Mouse (Mus musculus) spleen, postnatal 14 days (tissue): ENCODE measurements around the gene Csrnp2.

ENCODE experiments used
- DNase-seq, 2 experiments: peaks; one replicate each; pipeline ENCODE4 v3.0.0; 2021 to 2022; ENCODE audit warnings: low spot score in 2 of 2

The Csrnp2 gene

DNA sequence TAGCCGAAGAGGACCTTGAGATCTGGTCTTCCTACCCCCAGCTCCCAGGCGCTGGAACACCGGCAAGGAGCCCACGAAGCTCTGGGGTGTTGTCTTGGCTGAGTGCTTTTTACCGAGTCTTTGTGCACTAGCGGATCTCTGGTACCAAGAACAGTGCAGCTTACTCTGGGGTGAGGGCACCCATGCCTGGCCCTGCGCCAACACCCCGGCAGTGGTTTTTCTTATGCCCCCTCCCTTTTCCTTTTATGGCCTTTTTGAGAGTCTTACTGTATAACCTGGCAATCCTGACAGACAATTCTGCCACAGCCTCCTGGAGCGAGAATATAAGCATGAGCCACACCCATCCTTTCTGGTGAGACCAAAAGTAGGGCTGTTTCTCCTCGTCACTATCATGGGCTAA, 16.9 kb downstream of the Csrnp2 start:
- no peak for DNase-seq

DNA sequence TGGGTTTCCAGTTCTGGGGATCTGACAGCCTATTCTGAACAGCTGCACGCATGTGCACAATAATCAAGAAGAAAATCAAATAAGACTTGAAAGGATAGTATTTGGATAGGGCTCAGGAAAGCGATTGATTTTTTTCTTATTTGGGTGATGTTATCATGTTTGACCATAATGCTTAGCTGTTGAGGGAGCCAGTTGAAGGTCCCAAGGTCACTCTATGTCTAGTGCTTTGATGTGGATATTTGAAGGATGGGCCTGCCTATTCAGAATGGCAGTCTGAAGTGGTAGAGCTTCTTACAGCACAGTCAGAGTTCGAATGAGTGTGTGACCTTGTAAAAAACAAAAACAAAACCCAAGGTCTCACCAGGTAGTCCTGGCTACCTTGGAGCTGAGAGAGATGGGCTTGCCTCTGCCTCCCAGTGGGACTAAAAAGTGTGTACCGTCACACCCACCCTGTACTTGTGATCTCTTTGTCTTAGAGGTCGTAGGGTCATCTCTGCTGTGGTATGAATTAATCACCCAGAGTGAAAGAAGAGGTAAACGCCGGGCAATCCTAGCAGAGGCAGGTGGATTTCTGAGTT, 21.3 kb downstream of the Csrnp2 start:
- DNase-seq, result no peak

DNA sequence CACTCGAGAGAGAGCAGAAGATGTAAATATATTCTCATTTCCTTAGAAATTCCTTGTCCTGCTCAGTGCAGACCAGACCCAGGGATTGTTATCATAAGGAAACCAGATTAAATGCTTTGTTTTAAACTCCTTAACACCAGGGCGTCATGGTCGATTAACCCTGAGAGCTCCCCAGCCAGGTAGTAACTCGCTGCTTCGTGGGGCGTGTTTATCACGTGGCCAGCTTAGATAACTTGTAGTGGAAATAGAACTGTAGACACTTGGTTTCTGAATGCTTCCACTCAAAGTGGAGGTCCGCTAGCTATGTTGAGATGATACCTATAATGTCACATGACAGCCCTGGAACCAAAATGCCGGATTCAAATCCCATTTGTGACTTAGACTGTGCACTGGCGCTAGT, 25.3 kb downstream of the Csrnp2 start:
- no peak for DNase-seq

DNA sequence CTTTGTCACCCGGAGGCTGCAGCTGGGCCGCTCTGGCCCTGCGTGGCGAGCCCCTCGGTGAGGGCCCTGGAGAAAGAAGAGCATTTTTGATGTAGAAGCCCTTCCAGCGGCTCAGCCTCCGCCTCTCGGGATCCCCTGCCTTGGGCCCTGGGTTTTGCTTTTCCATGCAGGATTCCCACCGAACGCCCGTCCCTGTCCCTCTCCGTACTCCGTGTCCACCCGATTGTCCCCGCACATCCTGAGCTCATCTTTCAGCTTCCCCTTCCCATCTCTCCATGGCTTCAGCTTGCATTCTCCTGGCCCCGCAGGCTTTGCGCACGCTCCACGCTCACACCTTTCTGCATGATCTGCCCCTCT, 26.1 kb downstream of the Csrnp2 start:
- DNase-seq, result no peak

DNA sequence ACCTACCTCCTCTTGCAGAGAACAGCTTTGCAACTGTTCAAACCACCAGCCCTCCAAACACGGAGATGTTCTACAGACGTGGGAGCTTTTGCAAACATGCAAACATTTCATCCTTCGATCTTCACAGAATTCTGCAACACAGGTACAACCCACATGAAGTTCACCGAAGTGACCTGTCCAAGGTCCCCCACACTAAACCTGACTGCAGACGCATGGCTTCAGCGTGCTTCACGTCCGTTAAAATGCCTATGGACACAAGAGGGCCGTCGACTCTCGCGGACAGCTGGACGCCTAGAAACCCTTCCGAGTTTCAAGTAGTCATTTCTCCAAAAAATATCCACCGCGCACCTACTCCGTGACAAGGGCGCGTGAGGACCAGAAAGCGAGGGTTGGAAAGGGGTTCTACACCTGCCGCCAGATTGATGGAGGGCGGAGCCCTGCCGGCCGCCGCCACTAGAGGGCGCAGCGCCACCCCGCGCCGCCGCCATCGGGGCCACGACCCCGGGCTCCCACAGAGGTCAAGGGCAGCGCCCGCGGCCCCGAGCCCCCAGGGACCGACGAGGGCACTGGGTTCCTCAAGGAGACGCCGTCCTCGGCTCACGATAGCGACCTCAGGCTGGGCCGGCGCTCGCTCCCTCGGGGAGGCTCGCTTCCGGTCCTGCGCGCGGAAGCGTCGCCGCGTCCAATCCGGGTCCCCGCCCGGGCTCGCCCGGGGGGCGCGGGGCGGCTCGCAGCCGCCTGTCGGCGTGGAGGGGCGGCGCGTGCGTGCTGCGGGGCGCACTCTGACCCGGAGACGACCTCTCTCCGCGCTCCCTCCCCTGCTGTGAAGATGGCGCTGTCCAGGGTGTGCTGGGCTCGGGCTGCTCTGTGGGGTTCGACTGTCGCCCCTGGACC, 26.7 kb downstream of the Csrnp2 start, which contains the start of gene Letmd1:
TSS of gene Letmd1 (plus strand) at position 729 of the 894 bp plus-strand sequence.
- peak; percentile 65 to 76 for DNase-seq

DNA sequence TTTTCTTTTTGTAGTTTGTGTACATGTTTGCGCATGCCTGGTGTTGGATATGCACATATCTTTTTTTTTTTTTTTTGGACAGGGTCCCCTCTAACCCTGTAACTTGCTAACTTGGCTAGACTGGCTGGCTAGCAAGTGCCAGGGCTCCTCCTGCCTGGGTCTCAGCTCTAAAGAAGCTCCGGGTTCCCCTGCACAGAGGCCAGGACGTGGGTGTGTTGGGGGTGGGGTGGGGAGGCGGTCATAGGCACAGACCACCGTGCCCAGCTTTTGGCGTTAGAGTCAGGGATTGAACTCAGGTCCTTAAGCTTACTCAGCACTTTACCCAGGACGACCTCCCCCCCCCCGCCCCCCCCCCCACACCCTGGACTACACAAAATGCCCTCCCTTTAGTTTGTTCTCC, 27.6 kb downstream of the Csrnp2 start:
- no peak for DNase-seq

DNA sequence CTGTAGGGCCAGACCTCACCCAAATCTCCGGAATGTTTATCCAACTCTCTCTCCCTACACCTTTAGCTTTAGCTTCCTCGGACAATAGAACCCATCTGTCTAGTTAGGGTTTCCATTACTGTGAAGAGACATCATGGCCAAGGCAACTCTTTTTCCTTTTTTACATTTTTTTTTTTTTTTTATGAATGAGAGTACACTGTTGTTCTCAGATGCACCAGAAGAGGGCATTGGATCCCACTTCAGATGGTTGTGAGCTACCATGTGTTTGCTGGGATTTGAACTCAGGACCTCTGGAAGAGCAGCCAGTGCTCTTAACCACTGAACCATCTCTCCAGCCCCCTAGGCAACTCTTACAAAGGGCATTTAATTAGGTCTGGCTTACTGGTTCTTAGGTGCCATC, 29.9 kb downstream of the Csrnp2 start:
- no peak for DNase-seq

DNA sequence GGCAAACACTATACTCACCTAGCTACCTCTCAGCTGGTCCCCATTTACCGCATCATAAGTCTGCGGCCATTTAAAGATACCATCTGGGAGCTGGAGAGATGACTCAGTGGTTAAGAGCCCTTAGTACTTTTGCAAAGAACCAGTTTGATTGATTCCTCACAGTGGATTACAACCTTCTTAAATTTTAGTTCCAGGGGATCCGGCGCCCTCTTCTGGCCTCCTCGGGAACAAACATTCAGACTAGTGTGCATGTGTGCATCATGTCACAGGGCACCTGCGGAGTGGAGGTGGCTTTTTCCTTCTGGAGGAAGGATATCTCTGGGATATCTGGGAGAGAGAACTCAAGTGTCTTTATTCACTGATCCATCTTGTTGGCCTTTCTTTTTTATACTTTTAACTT, 31.6 kb downstream of the Csrnp2 start:
- peak; percentile 34 to 62 for DNase-seq

DNA sequence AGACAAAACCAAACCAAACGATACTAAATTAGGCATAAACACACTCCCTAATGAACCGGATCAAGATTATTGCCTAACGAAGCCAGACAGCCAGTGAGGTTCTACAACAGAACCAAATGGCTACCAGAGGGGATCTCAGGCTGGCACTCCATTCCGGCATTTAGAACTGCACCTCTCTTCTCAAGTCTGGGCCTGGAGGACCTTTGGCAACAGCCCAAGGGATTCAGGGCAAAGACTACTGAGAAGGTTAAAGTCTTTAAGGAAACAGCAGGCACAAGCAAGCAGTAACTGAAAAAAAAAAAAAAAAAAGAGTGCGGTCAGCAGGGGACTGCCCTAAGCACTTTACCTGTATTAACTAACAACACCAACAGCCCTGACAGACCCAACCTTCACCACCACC, 33.2 kb downstream of the Csrnp2 start:
- no peak for DNase-seq

DNA sequence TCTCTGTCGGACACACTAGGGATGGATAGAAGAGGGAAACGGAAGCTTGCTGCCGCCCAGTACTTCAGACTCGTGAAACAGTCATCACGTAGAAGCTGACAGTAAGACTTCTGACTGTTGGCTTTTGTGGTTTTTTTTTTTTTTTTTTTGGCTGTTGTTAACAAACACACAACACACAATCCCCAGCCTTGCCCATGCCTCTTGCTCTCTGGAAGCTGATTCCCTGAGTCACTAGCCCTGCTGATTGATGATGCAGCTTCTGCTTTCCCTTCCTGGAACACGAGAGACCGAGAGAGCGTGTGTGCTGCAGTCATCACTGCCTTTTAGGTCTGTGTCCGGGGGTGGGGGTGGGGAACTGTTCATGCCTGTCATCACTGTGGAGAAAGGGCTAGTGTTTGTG, 33.6 kb downstream of the Csrnp2 start:
- DNase-seq, result no peak

DNA sequence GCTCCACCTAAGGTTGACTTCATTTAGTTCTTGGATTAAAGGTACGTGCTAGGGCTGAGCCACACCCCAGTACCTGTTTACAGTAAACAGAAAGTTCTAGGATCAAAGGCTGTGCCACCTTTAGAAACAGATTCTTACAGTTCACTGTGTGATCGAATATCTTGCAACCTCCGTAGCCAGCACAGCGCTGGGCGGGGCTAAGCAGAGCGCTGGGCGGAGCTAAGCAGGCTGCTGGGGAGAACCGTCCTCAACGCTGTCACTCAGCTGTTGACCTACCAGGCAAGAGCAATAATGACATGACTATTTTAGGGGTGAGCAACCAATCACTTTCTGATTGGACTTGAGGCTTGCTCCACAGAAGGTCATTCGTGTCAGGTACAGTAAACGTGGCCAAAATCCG, 34.3 kb downstream of the Csrnp2 start:
- DNase-seq, result peak in 1 of 2 experiments; percentile 33

DNA sequence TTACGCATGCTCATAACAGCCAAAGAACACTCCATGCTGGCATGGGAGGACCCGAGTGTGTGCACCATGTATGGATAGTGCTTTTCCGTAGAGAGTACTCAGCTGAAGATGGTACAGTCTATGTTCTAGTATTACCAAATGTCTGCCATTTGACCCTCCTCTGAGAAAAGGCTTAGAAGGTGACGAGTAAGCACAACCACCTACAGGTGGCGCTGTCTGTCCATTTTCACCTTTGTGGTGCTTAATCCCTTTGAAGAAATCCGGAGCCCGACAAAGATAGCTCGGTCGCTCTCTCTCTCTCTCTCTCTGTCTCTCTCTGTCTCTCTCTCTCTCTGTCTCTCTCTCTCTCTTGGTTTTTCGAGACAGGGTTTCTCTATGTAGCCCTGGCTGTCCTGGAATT, 37.2 kb downstream of the Csrnp2 start:
- DNase-seq, result peak in 1 of 2 experiments; percentile 57

DNA sequence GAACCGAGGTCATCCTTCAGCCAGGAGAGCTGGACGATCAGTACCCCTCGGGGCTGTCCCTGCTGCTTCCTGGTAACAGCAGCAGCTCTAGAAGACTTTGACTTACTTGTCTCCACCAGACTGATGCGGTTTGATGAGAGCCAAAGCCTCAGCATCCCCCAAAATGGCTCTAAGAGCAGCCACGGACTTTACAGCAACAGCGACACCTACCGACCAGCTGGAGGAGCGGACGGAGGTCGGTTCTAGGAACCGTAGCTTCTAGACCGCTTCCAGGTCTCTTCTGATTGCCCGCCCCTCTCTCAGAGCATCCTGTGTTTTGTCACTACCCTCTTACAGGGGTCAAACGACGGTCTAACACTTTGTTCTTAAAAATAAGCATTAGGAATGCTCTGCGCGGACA, 37.9 kb downstream of the Csrnp2 start:
- DNase-seq, result peak; percentile 42 to 69

DNA sequence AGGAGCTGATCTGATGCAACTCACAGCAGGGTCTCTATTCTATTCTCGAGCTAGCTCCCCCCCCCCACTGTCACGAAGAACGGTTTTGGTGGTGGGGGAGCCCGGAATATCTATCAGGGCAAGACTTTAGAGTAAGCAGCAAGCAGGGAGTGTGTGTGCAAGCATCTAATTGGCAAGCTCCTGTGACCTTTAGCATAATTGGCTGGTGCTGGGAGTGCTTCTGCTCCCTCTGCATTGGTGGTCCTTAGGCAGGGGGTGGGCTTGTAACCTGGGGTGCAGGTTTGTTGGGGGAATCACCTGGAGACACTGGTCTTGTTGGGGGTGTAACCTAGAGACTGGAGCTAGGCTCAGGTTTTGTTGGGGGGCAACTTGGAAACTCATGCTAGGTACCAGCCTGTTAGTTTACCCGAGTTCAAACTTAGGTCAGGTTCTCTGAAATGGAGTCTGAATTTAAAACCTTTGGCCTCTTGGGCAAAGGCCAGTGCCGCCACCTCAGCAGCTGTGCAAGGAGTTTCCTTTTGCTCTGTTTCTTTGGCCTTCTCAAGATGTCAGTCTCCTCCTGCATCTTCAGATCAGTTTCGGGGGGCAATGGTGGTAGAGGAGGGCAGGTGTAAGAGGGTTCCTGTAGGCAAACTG, 38.8 kb downstream of the Csrnp2 start:
- DNase-seq, result no peak

DNA sequence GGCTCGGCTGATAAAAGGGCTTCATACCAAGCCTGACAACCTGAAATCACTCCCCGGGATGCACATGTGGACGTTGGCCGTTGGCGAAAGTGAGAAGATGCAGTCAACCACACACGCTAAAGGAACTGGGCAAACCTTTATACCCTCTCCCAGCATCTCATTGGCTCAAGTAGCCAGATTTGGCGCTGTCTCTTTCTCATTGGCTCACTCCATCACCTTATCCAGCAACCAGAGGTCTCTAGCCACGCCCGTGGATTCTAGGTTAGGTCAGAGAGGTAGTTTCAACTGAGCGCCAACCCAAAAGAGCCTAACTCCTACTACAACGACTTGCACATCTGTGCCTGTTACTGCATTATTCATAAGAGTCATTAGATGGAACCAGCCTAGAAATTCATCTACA, 42.8 kb downstream of the Csrnp2 start:
- DNase-seq, result no peak

DNA sequence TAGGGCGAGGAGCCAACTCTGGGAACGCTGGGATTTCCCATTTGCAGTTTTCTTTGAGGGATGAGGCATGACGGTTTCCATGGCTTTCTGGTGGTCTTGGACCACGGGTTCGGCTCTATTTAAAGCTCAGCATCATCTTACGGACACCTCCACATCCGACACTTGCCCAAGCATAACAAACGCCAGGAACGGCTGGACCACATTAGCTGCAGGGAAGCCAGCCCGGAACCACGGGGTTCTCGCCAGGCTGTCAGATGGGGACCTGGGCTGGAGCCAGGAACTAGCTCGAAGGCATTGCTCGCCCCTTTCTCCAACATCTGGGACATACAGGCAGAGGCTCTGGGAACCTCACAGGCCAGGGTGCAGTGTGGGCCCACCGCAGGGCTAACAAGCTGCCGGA, 44.0 kb downstream of the Csrnp2 start:
- no peak for DNase-seq

DNA sequence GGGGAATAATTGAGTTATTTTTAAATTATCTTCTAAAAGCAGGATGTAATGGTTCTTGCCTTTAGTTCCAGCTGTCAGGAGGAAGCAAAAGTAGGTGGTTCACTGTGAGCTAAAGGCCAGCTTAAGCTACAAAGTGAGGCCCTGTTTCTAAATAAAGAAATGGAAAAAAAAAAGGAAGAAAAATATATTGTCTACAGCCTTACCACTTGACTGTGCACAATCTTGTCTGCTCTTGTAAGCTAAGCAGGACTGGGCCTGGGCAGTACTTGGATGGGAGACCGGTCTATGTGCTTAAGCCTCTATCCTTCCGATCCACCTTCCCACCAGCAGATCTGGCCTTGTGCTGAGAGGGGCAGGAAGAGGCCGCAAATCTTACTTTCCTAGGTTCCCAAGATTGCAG, 45.8 kb downstream of the Csrnp2 start:
- DNase-seq, result no peak

DNA sequence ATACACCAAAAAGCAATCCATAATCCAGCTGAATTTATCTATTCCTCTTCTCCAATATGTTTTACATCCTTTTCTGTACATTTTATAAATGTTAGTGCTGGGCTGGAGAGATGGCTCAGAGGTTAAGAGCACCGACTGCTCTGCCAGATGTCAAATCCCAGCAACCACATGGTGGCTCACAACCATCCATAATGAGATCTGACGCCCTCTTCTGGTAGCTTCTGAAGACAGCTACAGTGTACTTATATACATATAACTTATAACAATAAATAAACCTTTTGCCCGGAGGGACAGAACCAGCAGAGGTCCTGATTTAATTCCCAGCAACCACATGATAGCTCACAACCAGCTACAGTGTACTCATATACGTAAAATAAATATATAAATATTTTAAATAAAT, 46.7 kb downstream of the Csrnp2 start:
- DNase-seq, result no peak

DNA sequence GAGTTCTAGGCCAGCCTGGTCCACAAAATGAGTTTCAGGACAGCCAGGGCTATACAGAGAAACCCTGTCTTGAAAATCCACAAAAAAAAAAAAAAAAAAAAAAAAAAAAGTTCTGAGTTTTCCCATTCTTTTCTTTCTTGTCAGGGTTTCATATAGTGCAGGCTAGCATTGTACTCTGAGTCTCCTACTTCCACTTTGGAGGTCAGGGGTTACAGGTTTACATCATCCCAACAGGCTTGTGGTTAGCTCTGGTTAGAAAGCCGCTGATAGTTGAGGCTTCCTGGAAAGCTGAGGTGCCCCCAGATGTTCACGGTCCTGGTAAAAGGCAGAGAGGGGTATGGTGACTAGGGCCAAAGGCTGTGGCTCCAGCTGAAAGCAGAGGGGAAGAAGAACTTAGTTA, 48.4 kb downstream of the Csrnp2 start:
- no peak for DNase-seq

DNA sequence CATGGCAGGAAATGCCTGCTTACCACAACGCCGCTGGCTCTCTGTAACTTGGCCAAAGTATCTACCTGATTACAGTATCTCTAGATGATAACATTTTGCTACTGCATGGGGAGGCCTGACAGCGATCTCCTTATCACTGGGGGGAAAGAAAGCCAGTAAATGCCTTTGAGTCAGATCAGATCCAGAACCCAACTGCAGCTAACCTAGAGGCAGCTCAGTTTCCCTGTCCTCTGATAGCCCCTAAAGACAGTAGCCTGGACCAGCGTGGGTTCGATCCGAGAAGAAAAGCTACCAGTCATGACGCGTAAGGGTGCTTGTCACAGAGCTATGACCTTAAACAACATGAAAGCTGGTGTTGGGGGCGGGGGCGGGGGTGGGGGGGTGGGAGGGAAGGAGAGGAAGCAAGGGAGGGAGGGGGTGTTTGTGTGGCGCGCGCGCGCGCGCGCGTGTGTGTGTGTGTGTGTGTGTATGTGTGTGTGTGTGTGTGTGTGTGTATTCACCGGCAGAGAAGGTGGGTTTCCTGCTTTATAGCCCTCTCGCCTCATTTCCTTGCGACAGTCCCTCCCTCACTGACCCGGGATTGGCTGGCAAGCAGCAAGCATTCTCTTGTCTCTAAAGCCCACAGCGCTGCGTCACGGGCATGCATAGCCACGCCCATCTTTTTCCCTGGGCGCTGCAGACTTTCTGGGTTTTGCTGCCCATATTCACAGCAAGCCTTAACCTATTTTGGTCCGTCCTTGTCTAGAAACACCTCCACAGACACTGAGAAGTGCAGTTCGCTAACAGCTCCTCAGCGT, 52.0 kb downstream of the Csrnp2 start:
- DNase-seq, result peak; percentile 57 to 72

DNA sequence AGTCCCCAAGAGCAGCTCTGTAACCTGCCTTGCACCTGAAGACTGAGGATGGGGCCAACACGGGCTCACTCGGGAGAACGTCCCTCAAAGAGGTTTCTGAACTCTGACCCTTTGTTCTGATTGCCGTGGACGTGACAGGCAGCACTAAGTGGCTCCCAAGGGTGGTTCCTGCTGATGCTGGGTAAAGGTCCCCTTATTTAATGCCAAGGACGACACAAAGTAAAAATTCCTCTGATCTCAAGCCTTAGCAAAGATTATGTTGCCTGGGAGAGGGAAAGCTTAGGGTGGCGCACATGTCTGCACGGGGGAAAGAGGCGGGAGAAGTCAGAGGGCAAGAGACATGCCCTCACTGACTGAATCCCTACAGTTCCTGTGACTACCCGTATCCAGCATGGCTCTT, 58.8 kb downstream of the Csrnp2 start:
- DNase-seq, result no peak

DNA sequence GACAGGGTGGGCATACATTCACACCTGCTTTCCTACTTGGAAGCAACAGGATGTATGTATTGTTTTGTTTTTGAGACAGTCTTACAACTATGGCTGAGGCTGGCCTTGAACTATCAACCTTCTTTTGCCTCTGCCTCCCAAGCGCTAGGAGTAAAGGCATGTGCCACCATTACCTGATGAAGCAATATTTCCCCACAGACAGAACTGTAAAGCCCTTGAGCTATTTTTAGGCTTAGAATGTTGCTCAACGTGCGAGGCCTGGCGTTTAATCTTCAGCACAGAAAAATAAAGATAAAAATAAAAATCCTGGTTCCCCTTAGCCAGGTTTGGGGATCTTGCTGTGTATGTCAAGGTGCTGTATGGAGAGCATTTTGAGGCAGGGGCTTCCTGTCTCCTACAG, 59.2 kb downstream of the Csrnp2 start:
- no peak for DNase-seq
